Mouse (Mus musculus) kidney, adult 8-10 months (tissue): Measurements from ENCODE around the gene Rab17.

ENCODE experiments used
- DNase-seq, 2 experiments: peaks; one replicate each; pipeline ENCODE4 v3.0.0; 2022

The Rab17 gene

GRCm38 (mm10) chr1:90969347-90969784, at the start of gene Rab17:
Gene Rab17, minus strand, starts transcription at chr1:90969661.
- peak; percentile 69 to 75 for DNase-seq

- DNase-seq = peak in 1 of 2 experiments; percentile 31
Measured at GRCm38 (mm10) chr1:91017111-91017758, 47.8 kb upstream of the Rab17 start.

GRCm38 (mm10) chr1:91015571-91015970, 46.1 kb upstream of the Rab17 start:
- peak; percentile 25 to 30 for DNase-seq

- peak in 1 of 2 experiments; percentile 28 for DNase-seq
Measured at GRCm38 (mm10) chr1:91013803-91014202, 44.3 kb upstream of the Rab17 start.

GRCm38 (mm10) chr1:91011336-91011735, 41.9 kb upstream of the Rab17 start:
- no peak for DNase-seq

- DNase-seq = no peak
Measured at GRCm38 (mm10) chr1:91010716-91011115, 41.3 kb upstream of the Rab17 start.

- DNase-seq = no peak
Measured at GRCm38 (mm10) chr1:91010216-91010615, 40.8 kb upstream of the Rab17 start.

GRCm38 (mm10) chr1:91009266-91009665, 39.8 kb upstream of the Rab17 start:
- DNase-seq = no peak

GRCm38 (mm10) chr1:91008746-91009145, 39.3 kb upstream of the Rab17 start:
- no peak for DNase-seq

GRCm38 (mm10) chr1:91008147-91008682, 38.8 kb upstream of the Rab17 start:
- DNase-seq = no peak

GRCm38 (mm10) chr1:91006708-91007107, 37.2 kb upstream of the Rab17 start:
- no peak for DNase-seq

GRCm38 (mm10) chr1:91006037-91006436, 36.6 kb upstream of the Rab17 start:
- DNase-seq = no peak

GRCm38 (mm10) chr1:91003522-91004253, 34.2 kb upstream of the Rab17 start:
- DNase-seq = no peak

GRCm38 (mm10) chr1:91002641-91003040, 33.2 kb upstream of the Rab17 start:
- DNase-seq = no peak

GRCm38 (mm10) chr1:91001871-91002539, 32.5 kb upstream of the Rab17 start:
- no peak for DNase-seq

- no peak for DNase-seq
Measured at GRCm38 (mm10) chr1:91001101-91001500, 31.6 kb upstream of the Rab17 start.

- DNase-seq = no peak
Measured at GRCm38 (mm10) chr1:90999911-91000601, 30.6 kb upstream of the Rab17 start.

- no peak for DNase-seq
Measured at GRCm38 (mm10) chr1:90998891-90999611, 29.6 kb upstream of the Rab17 start.

- no peak for DNase-seq
Measured at GRCm38 (mm10) chr1:90998268-90998890, 28.9 kb upstream of the Rab17 start, which contains the start of gene Lrrfip1. Gene Lrrfip1, plus strand, starts transcription at chr1:90998737.

GRCm38 (mm10) chr1:90997641-90998040, 28.2 kb upstream of the Rab17 start:
- DNase-seq = no peak

GRCm38 (mm10) chr1:90997136-90997535, 27.7 kb upstream of the Rab17 start:
- no peak for DNase-seq

GRCm38 (mm10) chr1:90995916-90996315, 26.5 kb upstream of the Rab17 start:
- DNase-seq = no peak
